ENCODE assay signal across 10 mouse cellular contexts in genomic region chr11:67975252-67975651, GRCm38 (mm10). TPM values are rescaled to one million over a fixed set of nuclear protein-coding genes. Genes with fewer than 3 reads are reported as not detected.
DNase-seq lines count a peak whose midpoint lies in the region; ATAC-seq lines count a peak whose summit lies in the region.
"Had no signal": no experiment of that assay in that cellular context is flagged by ENCODE, and none has a peak within 500 bp of the region (broad histone marks: within the 10 kb centered on the region; RNA-seq: fewer than 3 reads in every experiment).

No protein-coding gene starts in this region.

- WGBS in hindbrain, embryonic 10.5 days, result 14% methylated on average over 2 of the region's 2 CpGs
- 13% methylated on average over 2 of the region's 2 CpGs for WGBS in hindbrain, embryonic 16.5 days
- 14% methylated on average over 2 of the region's 2 CpGs for WGBS in neural tube, embryonic 11.5 days
- WGBS in heart, embryonic 10.5 days, result 18% methylated on average over 2 of the region's 2 CpGs

- no peaks in the 10 kb centered on the region for H3K4me1 ChIP-seq in hindbrain, embryonic 10.5 days (replicated peaks)
- no peaks in the 10 kb centered on the region for H3K4me1 ChIP-seq in hindbrain, embryonic 16.5 days (ENCODE audit: control insufficient read depth, insufficient read depth, low read depth, low read length)
- no peaks in the 10 kb centered on the region for H3K4me1 ChIP-seq in neural tube, embryonic 11.5 days (ENCODE audit: control insufficient read depth, insufficient read depth, low read length)
- H3K4me1 ChIP-seq in heart, embryonic 10.5 days, result peaks cover 17% of the 10 kb centered on the region
- H3K4me1 ChIP-seq: neural tube, embryonic 13.5 days had no signal

- no peak overlapping the region for H3K27ac ChIP-seq in hindbrain, embryonic 10.5 days
- H3K27ac ChIP-seq in hindbrain, embryonic 16.5 days (ENCODE audit: low read depth, low read length), result no peak overlapping the region
- no peak overlapping the region for H3K27ac ChIP-seq in neural tube, embryonic 11.5 days (ENCODE audit: low read depth, low read length)
- H3K27ac ChIP-seq in heart, embryonic 10.5 days, result no peak overlapping the region
- H3K27ac ChIP-seq: neural tube, embryonic 13.5 days had no signal

- no peak overlapping the region for H3K4me2 ChIP-seq in hindbrain, embryonic 16.5 days (ENCODE audit: low read length)
- H3K4me2 ChIP-seq in neural tube, embryonic 11.5 days (ENCODE audit: low read depth), result no peak overlapping the region
- H3K4me2 ChIP-seq: neural tube, embryonic 13.5 days had no signal

- H3K27me3 ChIP-seq in hindbrain, embryonic 10.5 days (ENCODE audit: insufficient read depth, poor library complexity, severe bottlenecking), result no peaks in the 10 kb centered on the region
- H3K27me3 ChIP-seq in hindbrain, embryonic 16.5 days (replicated peaks; ENCODE audit: control insufficient read depth, insufficient read depth, low read length), result no peaks in the 10 kb centered on the region
- no peaks in the 10 kb centered on the region for H3K27me3 ChIP-seq in neural tube, embryonic 11.5 days (ENCODE audit: control insufficient read depth, insufficient read depth, low read length)
- no peaks in the 10 kb centered on the region for H3K27me3 ChIP-seq in heart, embryonic 10.5 days (ENCODE audit: insufficient read depth, poor library complexity, severe bottlenecking)
- H3K27me3 ChIP-seq: neural tube, embryonic 13.5 days had no signal

- DNase-seq in hindbrain, embryonic 10.5 days (ENCODE audit: low spot score), result peak; percentile 20
- DNase-seq in neural tube, embryonic 11.5 days (ENCODE audit: low spot score), result peak; percentile 42
- no peak for DNase-seq in neural tube, embryonic 10.5 days (ENCODE audit: extremely low spot score, low spot score)
- peak; percentile 65 for DNase-seq in embryo, embryonic 10 days (ENCODE audit: low spot score)
- peak; percentile 67 for DNase-seq in thymus, postnatal 0 days (ENCODE audit: low spot score)
- DNase-seq in heart, postnatal 25 days (ENCODE audit: low spot score), result no peak
- no peak for DNase-seq in heart, embryonic 10.5 days (ENCODE audit: low spot score)
- DNase-seq: gastrocnemius, postnatal 14 days had no signal

- intact Hi-C loops in heart, postnatal 25 days (cut with DNase I), result no loop called here

- peaks cover 24% of the 10 kb centered on the region for H3K36me3 ChIP-seq in hindbrain, embryonic 10.5 days
- no peaks in the 10 kb centered on the region; the same call in 1 of the 2 replicates for H3K36me3 ChIP-seq in hindbrain, embryonic 16.5 days (ENCODE audit: control insufficient read depth, insufficient read depth, low read length)
- H3K36me3 ChIP-seq in neural tube, embryonic 11.5 days (ENCODE audit: control insufficient read depth, insufficient read depth, low read length), result no peaks in the 10 kb centered on the region
- H3K36me3 ChIP-seq in heart, embryonic 10.5 days, result peaks cover 21% of the 10 kb centered on the region

- H3K9ac ChIP-seq in hindbrain, embryonic 16.5 days (ENCODE audit: low read depth, low read length), result no peak overlapping the region
- H3K9ac ChIP-seq in neural tube, embryonic 11.5 days (ENCODE audit: low read length), result no peak overlapping the region
- H3K9ac ChIP-seq: neural tube, embryonic 13.5 days had no signal

- ATAC-seq in hindbrain, embryonic 16.5 days, result no peak
- no peak for ATAC-seq in neural tube, embryonic 11.5 days (ENCODE audit: insufficient read depth, low FRiP score, low TSS enrichment)

- no peaks in the 10 kb centered on the region for H3K9me3 ChIP-seq in hindbrain, embryonic 10.5 days
- no peaks in the 10 kb centered on the region for H3K9me3 ChIP-seq in hindbrain, embryonic 16.5 days (ENCODE audit: control insufficient read depth, low read length)
- no peaks in the 10 kb centered on the region for H3K9me3 ChIP-seq in neural tube, embryonic 11.5 days (ENCODE audit: control insufficient read depth, low read length)
- H3K9me3 ChIP-seq in heart, embryonic 10.5 days, result no peaks in the 10 kb centered on the region
- H3K9me3 ChIP-seq: neural tube, embryonic 13.5 days had no signal

- no peak overlapping the region for H3K4me3 ChIP-seq in hindbrain, embryonic 10.5 days
- no peak overlapping the region for H3K4me3 ChIP-seq in hindbrain, embryonic 16.5 days (ENCODE audit: low read length)
- H3K4me3 ChIP-seq in neural tube, embryonic 11.5 days (ENCODE audit: low read depth, low read length), result no peak overlapping the region
- H3K4me3 ChIP-seq in heart, embryonic 10.5 days, result no peak overlapping the region
- H3K4me3 ChIP-seq: neural tube, embryonic 13.5 days had no signal

RNA-seq across cellular contexts. Expression of gene Stx8, which starts 9.3 kb away (rescaled TPM):
- polyA plus RNA-seq in hindbrain, embryonic 10.5 days (2016; fragmentation: Nextera tagmentation; extraction: Ambion mirVana), result 50.7 and 57.5 TPM in 2 replicates
- polyA plus RNA-seq in hindbrain, embryonic 16.5 days (2015; fragmentation: Nextera tagmentation; extraction: Ambion mirVana), result 60.1 and 61.6 TPM in 2 replicates
- polyA plus RNA-seq in neural tube, embryonic 11.5 days (2014; fragmentation: Nextera tagmentation; extraction: Ambion mirVana), result 50.5 and 58.9 TPM in 2 replicates
- polyA plus RNA-seq in thymus, postnatal 0 days (2015; fragmentation: Nextera tagmentation; extraction: Ambion mirVana), result 79.6 and 83.2 TPM in 2 replicates
- total RNA-seq in heart, postnatal 25 days (2021), result 10 to 100 TPM; 26.7 to 30.1 TPM
- polyA plus RNA-seq in heart, embryonic 10.5 days (2016; fragmentation: Nextera tagmentation; extraction: Ambion mirVana), result 53.3 and 57.1 TPM in 2 replicates

RNA-seq across cellular contexts. Expression of gene Cfap52, which starts 9.8 kb away (rescaled TPM):
- polyA plus RNA-seq in hindbrain, embryonic 10.5 days (2016; fragmentation: Nextera tagmentation; extraction: Ambion mirVana), result 2.3 and 5.4 TPM in 2 replicates
- polyA plus RNA-seq in hindbrain, embryonic 16.5 days (2015; fragmentation: Nextera tagmentation; extraction: Ambion mirVana), result 6.4 and 7.1 TPM in 2 replicates
- 0.93 and 1.0 TPM in 2 replicates for polyA plus RNA-seq in neural tube, embryonic 11.5 days (2014; fragmentation: Nextera tagmentation; extraction: Ambion mirVana)
- 0.62 and 0.69 TPM in 2 replicates for polyA plus RNA-seq in thymus, postnatal 0 days (2015; fragmentation: Nextera tagmentation; extraction: Ambion mirVana)
- not detected for total RNA-seq in heart, postnatal 25 days (2021)
- 0.35 and 0.48 TPM in 2 replicates for polyA plus RNA-seq in heart, embryonic 10.5 days (2016; fragmentation: Nextera tagmentation; extraction: Ambion mirVana)

RNA-seq across cellular contexts. Expression of gene Usp43, which starts 53.3 kb away (rescaled TPM):
- polyA plus RNA-seq in hindbrain, embryonic 10.5 days (2016; fragmentation: Nextera tagmentation; extraction: Ambion mirVana), result 0.77 and 1.2 TPM in 2 replicates
- polyA plus RNA-seq in hindbrain, embryonic 16.5 days (2015; fragmentation: Nextera tagmentation; extraction: Ambion mirVana), result 0.64 TPM in 2 replicates
- polyA plus RNA-seq in neural tube, embryonic 11.5 days (2014; fragmentation: Nextera tagmentation; extraction: Ambion mirVana), result 0.74 and 1.3 TPM in 2 replicates
- polyA plus RNA-seq in thymus, postnatal 0 days (2015; fragmentation: Nextera tagmentation; extraction: Ambion mirVana), result 0.06 and 0.20 TPM in 2 replicates
- total RNA-seq in heart, postnatal 25 days (2021), result 1 to 10 TPM; 2.0 to 2.8 TPM
- polyA plus RNA-seq in heart, embryonic 10.5 days (2016; fragmentation: Nextera tagmentation; extraction: Ambion mirVana), result 0.24 and 0.36 TPM in 2 replicates

Comparison
In these comparisons a context has a peak if more than half of its experiments do, and no peak if none do; other contexts are left out.
1. DNase-seq: peak in hindbrain, embryonic 10.5 days (single experiment), neural tube, embryonic 11.5 days (single experiment), embryo, embryonic 10 days (single experiment) and thymus, postnatal 0 days (single experiment); none in neural tube, embryonic 10.5 days (single experiment), heart, postnatal 25 days (single experiment) and heart, embryonic 10.5 days (single experiment).